Mouse (Mus musculus): ENCODE results near the gene Arhgef10l.

- no peak for TF ChIP-seq CTCF (IDR thresholded peaks at IDR 0.05; ENCODE audit: low read depth, low read length)
- no peak for TF ChIP-seq POLR2A (IDR thresholded peaks at IDR 0.05; ENCODE audit: borderline replicate concordance, low read depth, low read length)
Observed at GRCm38 (mm10) chr4:140665760-140666159, at the start of gene Arhgef10l.
